Mouse (Mus musculus) 3T3-L1 (cell line): ENCODE results near the gene Vsig2.

Experiments
- DNase-seq: peaks from one replicate; pipeline ENCODE4 v3.0.0-alpha.2; 2015; ENCODE audit warnings: low read depth, low spot score

Vsig2 gene

GRCm38 (mm10) chr9:37530888-37531705 lies 8.0 kb upstream of the Vsig2 start:
- no peak for DNase-seq

- DNase-seq, result no peak
Observed at GRCm38 (mm10) chr9:37536851-37537250, 2.2 kb upstream of the Vsig2 start.

GRCm38 (mm10) chr9:37537658-37538250 lies 1.3 kb upstream of the Vsig2 start:
- DNase-seq, result peak; percentile 59

- no peak for DNase-seq
Observed at GRCm38 (mm10) chr9:37540226-37540625, 1.2 kb downstream of the Vsig2 start.

- DNase-seq, result no peak
Observed at GRCm38 (mm10) chr9:37540701-37541575, 1.9 kb downstream of the Vsig2 start.

- no peak for DNase-seq
Observed at GRCm38 (mm10) chr9:37541851-37542642, 3.0 kb downstream of the Vsig2 start.

GRCm38 (mm10) chr9:37543869-37544440 lies 4.9 kb downstream of the Vsig2 start:
- no peak for DNase-seq

GRCm38 (mm10) chr9:37544447-37545165 lies 5.6 kb downstream of the Vsig2 start:
- DNase-seq, result peak; percentile 71

- DNase-seq, result no peak
Observed at GRCm38 (mm10) chr9:37545166-37545610, 6.1 kb downstream of the Vsig2 start.

- no peak for DNase-seq
Observed at GRCm38 (mm10) chr9:37545847-37546452, 6.9 kb downstream of the Vsig2 start.

- peak; percentile 28 for DNase-seq
Observed at GRCm38 (mm10) chr9:37546889-37547288, 7.8 kb downstream of the Vsig2 start.

GRCm38 (mm10) chr9:37550435-37550834 lies 11.4 kb downstream of the Vsig2 start:
- DNase-seq, result no peak

GRCm38 (mm10) chr9:37551751-37552531 lies 12.9 kb downstream of the Vsig2 start:
- DNase-seq, result no peak

GRCm38 (mm10) chr9:37552536-37553293 lies 13.7 kb downstream of the Vsig2 start, which contains the start of gene Nrgn:
Gene Nrgn, minus strand, starts transcription at chr9:37552904.
- DNase-seq, result peak; percentile 37

GRCm38 (mm10) chr9:37554279-37554678 lies 15.2 kb downstream of the Vsig2 start:
- DNase-seq, result peak; percentile 10

GRCm38 (mm10) chr9:37554838-37555748 lies 16.0 kb downstream of the Vsig2 start, which contains the start of gene Siae:
Gene Siae, plus strand, starts transcription at chr9:37555698.
- DNase-seq, result no peak

- no peak for DNase-seq
Observed at GRCm38 (mm10) chr9:37556366-37556765, 17.3 kb downstream of the Vsig2 start.
